Mouse (Mus musculus) midbrain, postnatal 0 days (tissue): Measurements from ENCODE around the gene Nfia. TPM values are rescaled to one million over a fixed set of nuclear protein-coding genes. Genes with fewer than 3 reads are reported as not detected.
A peak's percentile ranks its signal among the peaks of the same experiment; 100 is the strongest.

Experiments used
- ATAC-seq: fragments of 200-750 bp; cut with Nextera tagmentation; 2 replicates; pipeline ENCODE4 v1.8.0; 2017; ENCODE audit warnings: moderate number of reproducible peaks, mild to moderate bottlenecking, moderate TSS enrichment, moderate library complexity; ENCODE audit not compliant: low FRiP score
- DNase-seq: peaks from one replicate; pipeline ENCODE4 v3.0.0-alpha.2; 2015; ENCODE audit warnings: low spot score
- H3K27ac ChIP-seq: fragments of 300-500 bp; sonication (generic); 2 replicates; pipeline ENCODE4 v1.5.1; 2014; ENCODE audit warnings: low read depth, mild to moderate bottlenecking, low read length, mixed read lengths
- H3K27me3 ChIP-seq: fragments of 300-500 bp; sonication (generic); 2 replicates; pipeline ENCODE4 v1.6.1; 2014; ENCODE audit warnings: low read length, control low read depth, mixed read lengths; ENCODE audit not compliant: insufficient read depth
- H3K36me3 ChIP-seq: fragments of 300-500 bp; sonication (generic); 2 replicates; pipeline ENCODE4 v1.6.1; 2014; ENCODE audit warnings: low read length, control low read depth, mixed read lengths; ENCODE audit not compliant: insufficient read depth
- H3K4me1 ChIP-seq: fragments of 300-500 bp; sonication (generic); 2 replicates; pipeline ENCODE4 v1.6.1; 2014; ENCODE audit warnings: mild to moderate bottlenecking, control low read depth, antibody characterized with exemption, low read length, mixed read lengths; ENCODE audit not compliant: insufficient read depth
- H3K4me2 ChIP-seq: fragments of 300-500 bp; sonication (generic); 2 replicates; pipeline ENCODE4 v1.6.1; 2014; ENCODE audit warnings: low read depth, mild to moderate bottlenecking, low read length, mixed read lengths; ENCODE audit not compliant: poor library complexity, severe bottlenecking
- H3K4me3 ChIP-seq: fragments of 300-500 bp; sonication (generic); 2 replicates; pipeline ENCODE4 v1.5.1; 2014; ENCODE audit warnings: low read depth, mild to moderate bottlenecking, low read length, moderate library complexity
- H3K9ac ChIP-seq: fragments of 300-500 bp; sonication (generic); replicated peaks from 2 replicates; pipeline ENCODE4 v1.6.1; 2014; ENCODE audit warnings: mild to moderate bottlenecking, low read length, moderate library complexity, mixed read lengths; ENCODE audit not compliant: poor library complexity, severe bottlenecking
- H3K9me3 ChIP-seq: fragments of 300-500 bp; sonication (generic); 2 replicates; pipeline ENCODE4 v1.6.1; 2016; ENCODE audit warnings: low read length, control low read depth
- CTCF ChIP-seq: IDR thresholded peaks from 2 replicates; pipeline ENCODE4 v1.5.1; 2016; ENCODE audit warnings: antibody characterized with exemption, mild to moderate bottlenecking
- WGBS: fragments of 180-500 bp; shearing (Covaris S2); extraction: QIAGEN DNeasy Blood & Tissue Kit; methylation state at CpG from one replicate; pipeline ENCODE4 v1.1.7; 2014; 5-methylcytosine and 5-hydroxymethylcytosine counted together
- polyA plus RNA-seq: library from polyadenylated mRNA; unstranded; fragments of >200 nt; fragmentation: Nextera tagmentation; extraction: Ambion mirVana; gene quantifications from 2 replicates; pipeline ENCODE4 v1.2.1, GENCODE M21; 2015
- total RNA-seq: library from RNA; depleted of rRNA; stranded (reverse); fragments of >200 nt; gene quantifications from 2 replicates; pipeline ENCODE4 v1.2.3, GENCODE M21; 2014

The Nfia gene
- total and polyA plus RNA-seq, 2 experiments from 2014 or later: 35.7 to 51.7 TPM

- Histone ChIP-seq H3K4me2 (peak overlapping the region; percentile 72), H3K27ac (peak overlapping the region; percentile 60), H3K9ac (peak overlapping the region; percentile 42), H3K4me3 (peak overlapping the region; percentile 37), H3K27me3 (peaks cover 44% of the 10 kb centered on the region), H3K4me1 (0 out of 2 replicates have a peak, but pooled peaks cover 8% of the 10 kb centered on the region), H3K9me3 (no peaks in the 10 kb centered on the region), H3K36me3 (no peaks in the 10 kb centered on the region)
- no peak for TF ChIP-seq CTCF
- ATAC-seq (peak; percentile 71), DNase-seq (peak; percentile 42)
- 3% methylated on average over 40 of the region's 40 CpGs for WGBS
These were observed 20.9 kb upstream of the Nfia start for GRCm38 (mm10) chr4:97751483-97752251.

GRCm38 (mm10) chr4:97752276-97753010 lies 20.1 kb upstream of the Nfia start:
- Histone ChIP-seq H3K36me3 (no peaks in the 10 kb centered on the region), H3K9me3 (no peaks in the 10 kb centered on the region), H3K4me3 (peak overlapping the region; percentile 37), H3K27me3 (peaks cover 44% of the 10 kb centered on the region), H3K27ac (peak overlapping the region; percentile 60), H3K4me2 (peak overlapping the region; percentile 72), H3K9ac (no peak overlapping the region), H3K4me1 (0 out of 2 replicates have a peak, but pooled peaks cover 8% of the 10 kb centered on the region)
- ATAC-seq: no peak
- DNase-seq: no peak
- no peak for TF ChIP-seq CTCF
- WGBS: 30% methylated on average over 5 of the region's 5 CpGs

GRCm38 (mm10) chr4:97753521-97753920 lies 19.0 kb upstream of the Nfia start:
- DNase-seq: no peak
- TF ChIP-seq CTCF: no peak
- Histone ChIP-seq H3K27ac (no peak overlapping the region), H3K4me2 (no peak overlapping the region), H3K9ac (no peak overlapping the region), H3K36me3 (no peaks in the 10 kb centered on the region), H3K9me3 (no peaks in the 10 kb centered on the region), H3K4me3 (no peak overlapping the region), H3K27me3 (peaks cover 44% of the 10 kb centered on the region), H3K4me1 (peaks cover 8% of the 10 kb centered on the region; the same call in 1 of the 2 replicates)
- no peak for ATAC-seq
- WGBS: 39% methylated on average over 1 of the region's 1 CpGs

- H3K9me3 ChIP-seq: no peaks in the 10 kb centered on the region
- no peak overlapping the region for H3K4me2 ChIP-seq
- 34% methylated on average over 12 of the region's 12 CpGs for WGBS
- peaks cover 8% of the 10 kb centered on the region; the same call in 1 of the 2 replicates for H3K4me1 ChIP-seq
- H3K9ac ChIP-seq: no peak overlapping the region
- no peak for DNase-seq
- TF ChIP-seq CTCF: no peak
- no peak overlapping the region for H3K27ac ChIP-seq
- ATAC-seq: no peak
- no peaks in the 10 kb centered on the region for H3K36me3 ChIP-seq
- peaks cover 44% of the 10 kb centered on the region for H3K27me3 ChIP-seq
- H3K4me3 ChIP-seq: no peak overlapping the region
These were observed 18.3 kb upstream of the Nfia start for GRCm38 (mm10) chr4:97754241-97754640.

- Histone ChIP-seq H3K36me3 (no peaks in the 10 kb centered on the region), H3K9ac (peak overlapping the region; percentile 75), H3K4me3 (peak overlapping the region; percentile 54), H3K4me2 (peak overlapping the region; percentile 73), H3K4me1 (no peaks in the 10 kb centered on the region; the same call in 1 of the 2 replicates), H3K9me3 (no peaks in the 10 kb centered on the region), H3K27me3 (peaks cover 24% of the 10 kb centered on the region), H3K27ac (peak overlapping the region; percentile 80)
- under 1% methylated on average over 38 of the region's 38 CpGs for WGBS
- TF ChIP-seq CTCF: no peak
- peak; percentile 81 for ATAC-seq
- peak; percentile 68 for DNase-seq
These were observed 15.1 kb upstream of the Nfia start for GRCm38 (mm10) chr4:97757207-97757977.
